Mouse (Mus musculus): ENCODE measurements around the gene Tgfb1i1.

DNA sequence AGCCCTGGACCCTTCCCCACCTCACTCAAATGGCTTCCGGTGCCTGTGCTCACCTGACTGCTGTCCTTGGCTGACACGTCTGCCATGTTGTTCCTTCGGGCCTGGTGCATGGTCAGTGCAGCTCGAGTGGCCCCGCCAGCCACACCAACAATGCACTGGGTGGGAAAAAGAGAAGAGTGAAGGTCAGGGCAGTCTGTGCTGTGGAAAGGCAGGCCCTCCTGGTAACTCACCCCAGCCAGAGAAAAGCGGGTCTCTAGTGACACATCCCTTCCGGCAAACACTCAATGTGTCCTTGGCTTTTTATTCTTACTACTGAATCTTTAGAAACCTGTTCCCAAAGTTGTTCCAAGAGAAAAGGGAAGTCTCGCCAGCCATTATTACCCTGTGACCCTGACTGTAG, 38.4 kb downstream of the Tgfb1i1 start:
- TF ChIP-seq CTCF (IDR thresholded peaks at IDR 0.05) (no peak), EP300 (IDR thresholded peaks at IDR 0.05) (no peak)

Measured in lung, postnatal 0 days (tissue).